Mouse (Mus musculus) C2C12 (cell line): ENCODE measurements around the gene Tlr4.

ENCODE experiments used
- CEBPB ChIP-seq: IDR thresholded peaks from one replicate; pipeline ENCODE4 v1.6.1; 2011; ENCODE audit warnings: low read depth, mild to moderate bottlenecking, control low read depth, moderate library complexity
- CTCF ChIP-seq: IDR thresholded peaks from one replicate; pipeline ENCODE4 v1.5.1; 2011; ENCODE audit not compliant: control insufficient read depth, insufficient read depth, insufficient read length
- MYOD1 ChIP-seq: IDR thresholded peaks from one replicate; pipeline ENCODE4 v1.6.1; 2011; ENCODE audit warnings: low read depth; ENCODE audit not compliant: control insufficient read depth, insufficient read length
- MYOG ChIP-seq: IDR thresholded peaks from one replicate; pipeline ENCODE4 v1.6.1; 2011; ENCODE audit not compliant: control insufficient read depth, insufficient read length; ENCODE audit errors: extremely low read depth
- USF1 ChIP-seq: IDR thresholded peaks from one replicate; pipeline ENCODE4 v1.6.1; 2011; ENCODE audit warnings: low read depth, mild to moderate bottlenecking, control low read depth, moderate library complexity

- TF ChIP-seq CTCF: no peak
- no peak for TF ChIP-seq MYOD1
- no peak for TF ChIP-seq CEBPB
- TF ChIP-seq USF1: no peak
- TF ChIP-seq MYOG: no peak
Measured at GRCm38 (mm10) chr4:66816364-66817026, 10.9 kb upstream of the Tlr4 start.
